ENCODE assay signal across 7 mouse cellular contexts in the genomic region with DNA sequence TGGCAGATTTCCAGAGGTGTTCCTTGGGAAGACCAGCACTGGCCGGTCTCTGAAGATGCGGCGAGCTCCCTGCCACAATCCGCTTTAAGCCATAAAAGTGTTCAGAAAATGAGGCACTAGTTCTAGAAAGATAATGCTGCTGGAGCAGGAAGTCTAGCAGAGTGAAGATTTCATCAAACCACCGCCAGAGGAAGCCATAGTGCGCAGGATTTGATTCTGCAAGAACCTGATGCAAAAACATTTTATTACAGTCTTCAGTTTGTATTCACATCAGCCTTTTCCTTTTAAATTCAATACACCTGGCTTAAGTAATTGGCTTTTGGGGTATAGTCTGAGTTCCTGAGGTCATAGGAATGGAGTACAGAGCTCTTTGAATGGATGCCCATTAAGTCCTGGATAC. TPM values are rescaled to one million over a fixed set of nuclear protein-coding genes. Genes with fewer than 3 reads are reported as not detected.
A peak's percentile ranks its signal among the peaks of the same experiment; 100 is the strongest.
DNase-seq lines count a peak whose midpoint lies in the region; ATAC-seq and TF ChIP-seq lines count a peak whose summit lies in the region.

No protein-coding gene starts in this region.

- in situ Hi-C loops in ES-E14 (cut with MboI; ENCODE audit: low sequenced_read_pairs in 2 of 2, unreplicated experiment in 2 of 2) = no loop called here

- peak overlapping the region; percentile 93; the same call in 1 of the 2 replicates for H3K9ac ChIP-seq in ES-E14 (ENCODE audit: insufficient read depth, low read depth, low read length, poor library complexity, severe bottlenecking)
- H3K9ac ChIP-seq in heart, postnatal 0 days (replicated peaks; ENCODE audit: low read depth, low read length) = 0 out of 2 replicates have a peak overlapping the region, but pooled peaks have one; percentile 86

- WGBS in heart, postnatal 0 days = 76% methylated on average over 6 of the region's 6 CpGs
- WGBS in macrophage (ENCODE audit: missing documents) = 80% methylated on average over 6 of the region's 6 CpGs

- no peaks in the 10 kb centered on the region for H3K27me3 ChIP-seq in heart, postnatal 0 days (ENCODE audit: control insufficient read depth, insufficient read depth, low read length)

- H3K27ac ChIP-seq in ES-E14 (ENCODE audit: insufficient read depth, low read depth, low read length, poor library complexity, severe bottlenecking) = no peak overlapping the region
- peak overlapping the region; percentile 97; the same call in 1 of the 2 replicates for H3K27ac ChIP-seq in heart, postnatal 0 days (ENCODE audit: low read depth)
- peak overlapping the region; percentile 64 for H3K27ac ChIP-seq in macrophage

- H3K4me3 ChIP-seq in ES-E14 (ENCODE audit: insufficient read depth in 1 of 2, low read depth in 1 of 2, low read length in 2 of 2, poor library complexity in 1 of 2, severe bottlenecking in 1 of 2) (peak overlapping the region; percentile 93 to 95), macrophage (ENCODE audit: inconsistent target) (peak overlapping the region; percentile 71)
- peak overlapping the region; percentile 86 for H3K4me3 ChIP-seq in heart, postnatal 0 days (ENCODE audit: low read depth, low read length)

- no peak for ATAC-seq in heart, postnatal 0 days (ENCODE audit: insufficient read depth, low read depth)
- no peak for ATAC-seq in granulocyte monocyte progenitor cell, adult 5-6 weeks (replicated peaks; ENCODE audit: poor library complexity, severe bottlenecking)

- peaks cover 19% of the 10 kb centered on the region for H3K79me2 ChIP-seq in macrophage (ENCODE audit: inconsistent target)

- peaks cover 0 to 2% of the 10 kb centered on the region in 2 experiments; a peak in 2 of 4 replicates for H3K4me1 ChIP-seq in ES-E14 (ENCODE audit: control insufficient read depth in 2 of 2, insufficient read depth in 2 of 2, low read length in 2 of 2, poor library complexity in 1 of 2)
- peaks cover 28% of the 10 kb centered on the region for H3K4me1 ChIP-seq in heart, postnatal 0 days (ENCODE audit: control insufficient read depth, insufficient read depth)

- H3K4me2 ChIP-seq in heart, postnatal 0 days (ENCODE audit: low read depth, low read length) = peak overlapping the region; percentile 84

- no peak for TF ChIP-seq EP300 in heart, postnatal 0 days (IDR thresholded peaks at IDR 0.05; ENCODE audit: low read depth)

- no peaks in the 10 kb centered on the region for H3K9me3 ChIP-seq in ES-E14 (ENCODE audit: control insufficient read depth, insufficient read depth, low read depth, low read length)
- H3K9me3 ChIP-seq in heart, postnatal 0 days (replicated peaks; ENCODE audit: control insufficient read depth, low read length) = no peaks in the 10 kb centered on the region

- peak; percentile 42 for DNase-seq in CD4-positive helper T cell, adult 2 months (ENCODE audit: low read depth, low spot score)
- DNase-seq in ES-E14 (ENCODE audit: low read depth, low spot score) = no peak
- no peak for DNase-seq in heart, postnatal 0 days (ENCODE audit: low spot score)
- DNase-seq in spleen, postnatal 14 days (ENCODE audit: low spot score in 2 of 2) = no peak
- no peak for DNase-seq in urinary bladder, postnatal 36 days (ENCODE audit: low spot score in 2 of 2)

- no peak for TF ChIP-seq CTCF in heart, postnatal 0 days (IDR thresholded peaks at IDR 0.05; ENCODE audit: low read depth)

- H3K36me3 ChIP-seq in ES-E14 (ENCODE audit: control insufficient read depth, insufficient read depth, low read length, poor library complexity, severe bottlenecking) (peaks cover 15% of the 10 kb centered on the region), macrophage (ENCODE audit: inconsistent target) (peaks cover 10% of the 10 kb centered on the region; the same call in 1 of the 2 replicates)
- H3K36me3 ChIP-seq in heart, postnatal 0 days (replicated peaks; ENCODE audit: control insufficient read depth, insufficient read depth, low read length) = peaks cover 26% of the 10 kb centered on the region

TF ChIP-seq in ES-E14, 5 proteins besides CTCF, POLR2A, EP300 and RAD21:
- no peak for TF ChIP-seq ZC3H11A (IDR thresholded peaks at IDR 0.05; ENCODE audit: borderline replicate concordance, low read depth, low read length)
- no peak for TF ChIP-seq CHD2 (IDR thresholded peaks at IDR 0.05; ENCODE audit: low read depth, low read length)
- no peak for TF ChIP-seq ZNF384 (IDR thresholded peaks at IDR 0.05; ENCODE audit: low read depth, low read length)
- no peak for TF ChIP-seq HCFC1 (IDR thresholded peaks at IDR 0.05; ENCODE audit: borderline replicate concordance, insufficient read depth, low read length)
- TF ChIP-seq MAFK (IDR thresholded peaks at IDR 0.05; ENCODE audit: insufficient read depth, low read depth, low read length) = no peak

RNA-seq across cellular contexts. Expression of gene Ap2b1, which starts 1.0 kb away (rescaled TPM):
- 49.0 and 58.5 TPM in 2 replicates for total RNA-seq in ES-E14 (2012; rRNA removed)
- total RNA-seq in heart, postnatal 0 days (2014; rRNA removed; ENCODE audit: low replicate concordance) = 51.6 and 52.0 TPM in 2 replicates
- polyA plus RNA-seq in heart, postnatal 0 days (2015; fragmentation: Nextera tagmentation; extraction: Ambion mirVana) = 20.1 TPM in 2 replicates
- 100 to 1,000 TPM in 20 of 26 experiments, 10 to 100 TPM in 6; 85.9 to 207 (median 109) TPM for total RNA-seq in macrophage (2018; cell fraction: chromatin; rRNA removed)
- total RNA-seq in macrophage (2018; cell fraction: cytosol; rRNA removed) = 100 to 1,000 TPM in 16 of 26 experiments, 10 to 100 TPM in 10; 87.8 to 124 (median 106) TPM
- total RNA-seq in macrophage (2018; cell fraction: nucleus; rRNA removed) = 100 to 1,000 TPM in 17 of 26 experiments, 10 to 100 TPM in 9; 88.1 to 191 (median 105) TPM
- polyA plus RNA-seq in macrophage (2018) = 70.2 to 81.3 TPM (median 77.0 TPM) in 3 replicates
- total RNA-seq in granulocyte monocyte progenitor cell, adult 5-6 weeks (2014; fragmentation: Nextera tagmentation) = 60.0 and 68.0 TPM in 2 replicates
- 46.0 and 60.0 TPM in 2 replicates for total RNA-seq in granulocyte monocyte progenitor cell, adult 5-6 weeks (2017)

RNA-seq across cellular contexts. Expression of gene Pex12, which starts 4.6 kb away (rescaled TPM):
- 5.4 and 10.0 TPM in 2 replicates for total RNA-seq in ES-E14 (2012; rRNA removed)
- total RNA-seq in heart, postnatal 0 days (2014; rRNA removed; ENCODE audit: low replicate concordance) = 2.6 and 3.6 TPM in 2 replicates
- 8.3 and 9.3 TPM in 2 replicates for polyA plus RNA-seq in heart, postnatal 0 days (2015; fragmentation: Nextera tagmentation; extraction: Ambion mirVana)
- 10 to 100 TPM in 1 of 26 experiments, 1 to 10 TPM in 25; 1.2 to 20.4 (median 3.5) TPM for total RNA-seq in macrophage (2018; cell fraction: chromatin; rRNA removed)
- total RNA-seq in macrophage (2018; cell fraction: cytosol; rRNA removed) = 1 to 10 TPM; 2.0 to 8.5 (median 6.6) TPM
- total RNA-seq in macrophage (2018; cell fraction: nucleus; rRNA removed) = 10 to 100 TPM in 4 of 26 experiments, 1 to 10 TPM in 22; 2.1 to 12.8 (median 4.9) TPM
- polyA plus RNA-seq in macrophage (2018) = 6.9 to 7.9 TPM (median 7.7 TPM) in 3 replicates
- 5.8 and 9.0 TPM in 2 replicates for total RNA-seq in granulocyte monocyte progenitor cell, adult 5-6 weeks (2014; fragmentation: Nextera tagmentation)
- 6.3 and 6.6 TPM in 2 replicates for total RNA-seq in granulocyte monocyte progenitor cell, adult 5-6 weeks (2017)

RNA-seq across cellular contexts. Expression of gene Slfn14, which starts 11.3 kb away (rescaled TPM):
- total RNA-seq in ES-E14 (2012; rRNA removed) = not detected in 2 replicates
- not detected in 2 replicates for total RNA-seq in heart, postnatal 0 days (2014; rRNA removed; ENCODE audit: low replicate concordance)
- 0.10 and 0.16 TPM in 2 replicates for polyA plus RNA-seq in heart, postnatal 0 days (2015; fragmentation: Nextera tagmentation; extraction: Ambion mirVana)
- not detected for total RNA-seq in macrophage (2018; cell fraction: chromatin; rRNA removed)
- not detected for total RNA-seq in macrophage (2018; cell fraction: cytosol; rRNA removed)
- total RNA-seq in macrophage (2018; cell fraction: nucleus; rRNA removed) = not detected
- polyA plus RNA-seq in macrophage (2018) = not detected in 3 replicates
- not detected in 2 replicates for total RNA-seq in granulocyte monocyte progenitor cell, adult 5-6 weeks (2014; fragmentation: Nextera tagmentation)
- not detected in 2 replicates for total RNA-seq in granulocyte monocyte progenitor cell, adult 5-6 weeks (2017)
